Mouse (Mus musculus): ENCODE results near the gene Tet1. TPM values are rescaled to one million over a fixed set of nuclear protein-coding genes. Genes with fewer than 3 reads are reported as not detected.
A peak's percentile ranks its signal among the peaks of the same experiment; 100 is the strongest.
"Not testable (repeated sequence)": the region's sequence is repeated elsewhere in the genome, so short reads cannot be mapped to it uniquely, and the experiment has no call there.

Tet1 gene
- polyA plus RNA-seq, 1 experiment from 2014 or later = 35.3 TPM

GRCm38 (mm10) chr10:62791251-62792176 lies 117.3 kb downstream of the Tet1 start:
- H3K36me3 ChIP-seq (ENCODE audit: control insufficient read depth, insufficient read depth, low read length) = peaks cover 37% of the 10 kb centered on the region
- H3K9ac ChIP-seq (ENCODE audit: low read depth, low read length) = peak overlapping the region; percentile 99
- peaks cover 3% of the 10 kb centered on the region; the same call in 1 of the 2 replicates for H3K4me1 ChIP-seq (ENCODE audit: control insufficient read depth, insufficient read depth, low read length)
- H3K9me3 ChIP-seq (ENCODE audit: control insufficient read depth, low read length) = no peaks in the 10 kb centered on the region
- H3K27me3 ChIP-seq (ENCODE audit: control insufficient read depth, insufficient read depth, low read length) = no peaks in the 10 kb centered on the region
- ATAC-seq (ENCODE audit: low FRiP score, low TSS enrichment) = peak; percentile 82
- H3K4me2 ChIP-seq (replicated peaks; ENCODE audit: low read depth, low read length) = peak overlapping the region; percentile 57
- H3K4me3 ChIP-seq (ENCODE audit: low read length) = peak overlapping the region; percentile 99
- peak overlapping the region; percentile 98 for H3K27ac ChIP-seq (ENCODE audit: low read depth, low read length)
- 2% methylated on average over 45 of the region's 78 CpGs for WGBS

- H3K4me3 ChIP-seq (ENCODE audit: low read length); H3K27me3 ChIP-seq (ENCODE audit: control insufficient read depth, insufficient read depth, low read length); ATAC-seq (ENCODE audit: low FRiP score, low TSS enrichment); H3K27ac ChIP-seq (ENCODE audit: low read depth, low read length); H3K4me2 ChIP-seq (replicated peaks; ENCODE audit: low read depth, low read length); H3K4me1 ChIP-seq (ENCODE audit: control insufficient read depth, insufficient read depth, low read length); H3K9ac ChIP-seq (ENCODE audit: low read depth, low read length); H3K9me3 ChIP-seq (ENCODE audit: control insufficient read depth, low read length): not testable (repeated sequence)
- peaks cover 94% of the 10 kb centered on the region for H3K36me3 ChIP-seq (ENCODE audit: control insufficient read depth, insufficient read depth, low read length)
- 89% methylated on average over 1 of the region's 1 CpGs for WGBS
These were observed 127.0 kb downstream of the Tet1 start for GRCm38 (mm10) chr10:62781776-62782175.

Other genes starting within 250 kb of the Tet1 start
- 2.7 and 3.1 TPM in 2 replicates for gene Stox1, start 182.9 kb downstream of the Tet1 start, polyA plus RNA-seq (2014; fragmentation: Nextera tagmentation; extraction: Ambion mirVana)
- 121 and 178 TPM in 2 replicates for gene Ccar1, start 116.7 kb downstream of the Tet1 start, polyA plus RNA-seq (2014; fragmentation: Nextera tagmentation; extraction: Ambion mirVana)
- 10.0 and 16.0 TPM in 2 replicates for gene Slc25a16, start 11.6 kb upstream of the Tet1 start, polyA plus RNA-seq (2014; fragmentation: Nextera tagmentation; extraction: Ambion mirVana)
- 20.5 and 27.2 TPM in 2 replicates for gene Dna2, start 38.0 kb upstream of the Tet1 start, polyA plus RNA-seq (2014; fragmentation: Nextera tagmentation; extraction: Ambion mirVana)
- gene Rufy2, start 71.2 kb upstream of the Tet1 start, polyA plus RNA-seq (2014; fragmentation: Nextera tagmentation; extraction: Ambion mirVana) = 19.7 and 28.4 TPM in 2 replicates
- 82.2 and 86.8 TPM in 2 replicates for gene Hnrnph3, start 115.2 kb upstream of the Tet1 start, polyA plus RNA-seq (2014; fragmentation: Nextera tagmentation; extraction: Ambion mirVana)
- gene Pbld2, start 115.3 kb upstream of the Tet1 start, polyA plus RNA-seq (2014; fragmentation: Nextera tagmentation; extraction: Ambion mirVana) = 1.9 and 2.7 TPM in 2 replicates
- gene Pbld1, start 151.2 kb upstream of the Tet1 start, polyA plus RNA-seq (2014; fragmentation: Nextera tagmentation; extraction: Ambion mirVana) = 4.8 and 5.1 TPM in 2 replicates
- gene Atoh7, start 190.7 kb upstream of the Tet1 start, polyA plus RNA-seq (2014; fragmentation: Nextera tagmentation; extraction: Ambion mirVana) = 0.56 TPM in 1 of 2 replicates, not detected in the other